Mouse (Mus musculus) embryonic fibroblast, embryonic 13.5 days (primary cell): Measurements from ENCODE around the gene G530012D18Rik.
"Not testable (repeated sequence)": the region's sequence is repeated elsewhere in the genome, so short reads cannot be mapped to it uniquely, and the experiment has no call there.

Source experiments
- CTCF ChIP-seq: IDR thresholded peaks from 2 replicates; pipeline ENCODE4 v1.5.1; 2011; ENCODE audit warnings: mild to moderate bottlenecking, control low read depth, low read length, moderate library complexity, borderline replicate concordance; ENCODE audit not compliant: insufficient read depth
- POLR2A ChIP-seq: IDR thresholded peaks from 2 replicates; pipeline ENCODE4 v1.6.1; 2011; ENCODE audit warnings: low read depth, mild to moderate bottlenecking, control low read depth, low read length, moderate library complexity

DNA sequence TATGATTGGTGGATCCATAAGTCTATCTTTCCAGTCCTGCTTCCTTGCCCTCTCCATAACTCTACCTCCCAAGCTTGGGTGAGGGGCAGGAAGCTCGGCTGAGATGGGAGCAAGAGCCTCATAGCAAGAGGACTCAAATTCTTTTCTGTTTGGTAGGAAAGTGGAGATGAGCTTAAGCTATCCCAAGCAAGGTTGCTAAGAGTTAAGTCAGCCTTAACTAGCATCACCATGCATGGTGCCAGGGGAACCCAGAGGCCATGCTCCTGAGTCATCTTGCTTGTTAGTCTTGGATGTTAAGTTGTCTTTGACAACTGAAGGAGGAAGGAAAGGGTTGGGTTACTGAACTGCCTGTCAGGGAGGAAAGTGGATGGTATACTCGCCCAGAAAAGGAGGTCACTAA, 13.2 kb downstream of the G530012D18Rik start:
- not testable (repeated sequence) for TF ChIP-seq CTCF, POLR2A
